Mouse (Mus musculus) lung, postnatal 0 days (tissue): Measurements from ENCODE around the gene Cldn3. TPM values are rescaled to one million over a fixed set of nuclear protein-coding genes. Genes with fewer than 3 reads are reported as not detected.

Experiments
- ATAC-seq: fragments of 200-750 bp; cut with Nextera tagmentation; 2 replicates; pipeline ENCODE4 v1.8.0; 2017; ENCODE audit warnings: moderate library complexity
- DNase-seq: peaks from one replicate; pipeline ENCODE4 v3.0.0-alpha.2; 2016; ENCODE audit warnings: low spot score
- H3K27ac ChIP-seq: fragments of 300-500 bp; sonication (generic); 2 replicates; pipeline ENCODE4 v1.5.1; 2014; ENCODE audit warnings: antibody characterized with exemption, mild to moderate bottlenecking, low read length, mixed read lengths
- H3K27me3 ChIP-seq: fragments of 300-500 bp; sonication (generic); replicated peaks from 2 replicates; pipeline ENCODE4 v1.6.1; 2014; ENCODE audit warnings: low read length, mixed read lengths; ENCODE audit not compliant: insufficient read depth
- H3K36me3 ChIP-seq: fragments of 300-500 bp; sonication (generic); 2 replicates; pipeline ENCODE4 v1.6.1; 2014; ENCODE audit warnings: low read length, mixed read lengths; ENCODE audit not compliant: insufficient read depth
- H3K4me1 ChIP-seq: fragments of 300-500 bp; sonication (generic); 2 replicates; pipeline ENCODE4 v1.6.1; 2014; ENCODE audit warnings: antibody characterized with exemption, low read depth, low read length, mixed read lengths; ENCODE audit not compliant: insufficient read depth
- H3K4me2 ChIP-seq: fragments of 300-500 bp; sonication (generic); replicated peaks from 2 replicates; pipeline ENCODE4 v1.6.1; 2014; ENCODE audit warnings: low read depth, mild to moderate bottlenecking, low read length, moderate library complexity, mixed read lengths
- H3K4me3 ChIP-seq: fragments of 300-500 bp; sonication (generic); 2 replicates; pipeline ENCODE4 v1.5.1; 2014; ENCODE audit warnings: low read depth, low read length
- H3K9ac ChIP-seq: fragments of 300-500 bp; sonication (generic); replicated peaks from 2 replicates; pipeline ENCODE4 v1.6.1; 2014; ENCODE audit warnings: low read depth, mild to moderate bottlenecking
- H3K9me3 ChIP-seq: fragments of 300-500 bp; sonication (generic); 2 replicates; pipeline ENCODE4 v1.6.1; 2016; ENCODE audit warnings: low read length, mixed read lengths
- CTCF ChIP-seq: IDR thresholded peaks from 2 replicates; pipeline ENCODE4 v1.5.1; 2016; ENCODE audit warnings: antibody characterized with exemption, mild to moderate bottlenecking
- EP300 ChIP-seq: IDR thresholded peaks from 2 replicates; pipeline ENCODE4 v1.6.1; 2016; ENCODE audit warnings: antibody characterized with exemption, mild to moderate bottlenecking, control low read depth
- WGBS: fragments of 180-500 bp; shearing (Covaris S2); extraction: QIAGEN DNeasy Blood & Tissue Kit; methylation state at CpG from one replicate; pipeline ENCODE4 v1.1.7; 2014; 5-methylcytosine and 5-hydroxymethylcytosine counted together
- polyA plus RNA-seq: library from polyadenylated mRNA; unstranded; fragments of >200 nt; fragmentation: Nextera tagmentation; extraction: Ambion mirVana; gene quantifications from 2 replicates; pipeline ENCODE4 v1.2.1, GENCODE M21; 2015

The Cldn3 gene
- polyA plus RNA-seq, 1 experiment from 2014 or later, result 583 TPM

GRCm38 (mm10) chr5:134944179-134944578 is 41.8 kb upstream of the Cldn3 start:
- WGBS, result 47% methylated on average over 5 of the region's 5 CpGs
- TF ChIP-seq EP300 (peak; percentile 76), CTCF (no peak)
- no peaks in the 10 kb centered on the region for H3K27me3 ChIP-seq
- no peak overlapping the region for H3K4me3 ChIP-seq
- H3K9ac ChIP-seq, result no peak overlapping the region
- ATAC-seq, result peak; percentile 57
- H3K9me3 ChIP-seq, result no peaks in the 10 kb centered on the region
- H3K4me1 ChIP-seq, result peaks cover 9% of the 10 kb centered on the region; the same call in 1 of the 2 replicates
- H3K4me2 ChIP-seq, result no peak overlapping the region
- peak; percentile 62 for DNase-seq
- H3K27ac ChIP-seq, result peak overlapping the region; percentile 80; the same call in 1 of the 2 replicates
- no peaks in the 10 kb centered on the region for H3K36me3 ChIP-seq

DNA sequence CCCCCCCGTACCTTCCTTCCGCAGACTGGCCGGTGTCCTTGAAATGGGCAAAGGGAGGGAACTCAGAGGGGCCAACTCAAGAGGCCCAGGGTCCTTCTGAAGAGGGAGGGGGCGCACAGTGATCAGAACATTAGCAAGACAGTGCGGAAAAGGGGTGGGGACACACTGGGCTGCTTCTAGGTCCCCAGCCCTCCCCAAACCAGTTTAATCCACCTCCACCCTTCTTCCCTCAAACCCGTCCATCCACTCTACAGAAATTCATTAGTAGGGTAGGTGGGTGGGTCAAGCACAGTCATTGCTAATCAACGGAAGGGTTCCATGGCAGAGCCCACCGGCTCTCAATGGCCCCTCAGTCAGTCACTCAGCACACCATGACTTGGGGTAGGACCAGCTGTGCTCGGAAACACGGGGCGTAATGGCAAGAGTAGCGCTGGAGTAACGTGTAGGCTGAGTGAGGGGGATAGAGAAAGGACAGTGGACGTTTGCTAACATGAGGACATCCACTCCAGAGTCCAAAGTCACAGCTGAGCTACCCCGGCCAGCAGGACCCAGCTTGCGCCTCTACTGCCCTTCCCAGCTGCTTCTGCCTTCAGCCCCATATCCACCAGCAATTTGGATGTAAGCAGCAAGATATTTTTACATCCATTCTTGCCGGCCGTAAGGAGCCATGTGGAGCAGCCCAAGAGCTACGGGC is 40.6 kb upstream of the Cldn3 start:
- H3K4me3 ChIP-seq, result peak overlapping the region; percentile 40
- H3K9ac ChIP-seq, result peak overlapping the region; percentile 46
- H3K27ac ChIP-seq, result peak overlapping the region; percentile 80
- peak overlapping the region; percentile 50 for H3K4me2 ChIP-seq
- H3K27me3 ChIP-seq, result no peaks in the 10 kb centered on the region
- peaks cover 9% of the 10 kb centered on the region; the same call in 1 of the 2 replicates for H3K4me1 ChIP-seq
- no peak for DNase-seq
- no peak for ATAC-seq
- H3K36me3 ChIP-seq, result no peaks in the 10 kb centered on the region
- no peaks in the 10 kb centered on the region for H3K9me3 ChIP-seq
- TF ChIP-seq CTCF (no peak), EP300 (no peak)
- WGBS, result 42% methylated on average over 16 of the region's 19 CpGs

DNA sequence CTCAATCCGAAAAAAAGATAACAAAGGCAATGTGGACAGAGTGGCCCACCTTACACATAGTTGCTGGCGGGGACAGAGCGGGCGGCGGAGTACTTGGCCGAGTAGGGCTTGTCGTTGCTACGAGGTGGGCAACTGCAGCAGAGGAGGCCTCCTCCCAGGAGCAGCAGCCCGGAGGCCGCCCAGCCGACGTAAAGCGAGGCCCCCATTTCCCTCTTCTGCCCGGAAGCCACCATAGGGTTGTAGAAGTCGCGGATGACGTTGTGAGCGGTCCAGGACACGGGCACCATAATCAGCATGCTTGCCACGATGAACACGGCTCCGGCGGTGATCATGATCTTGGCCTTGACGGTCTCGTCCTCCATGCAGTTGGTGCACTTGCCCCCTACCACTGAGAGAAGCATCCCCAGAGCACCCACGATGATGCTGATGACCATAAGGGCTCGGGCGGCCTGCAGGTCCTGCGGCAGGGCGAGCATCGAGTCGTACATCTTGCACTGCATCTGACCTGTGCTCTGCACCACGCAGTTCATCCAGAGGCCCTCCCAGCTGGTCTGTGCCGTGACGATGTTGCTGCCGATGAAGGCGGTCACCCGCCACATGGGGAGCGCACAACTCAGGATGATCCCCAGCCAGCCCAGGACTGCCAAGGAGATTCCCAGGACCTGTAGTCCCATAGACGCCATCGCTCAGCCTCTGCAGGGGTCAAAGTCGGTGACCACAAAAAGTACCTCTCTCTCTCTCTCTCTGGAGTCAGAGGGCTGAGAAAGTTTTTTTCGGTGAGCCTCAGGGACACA is 39.8 kb upstream of the Cldn3 start:
- no peaks in the 10 kb centered on the region for H3K36me3 ChIP-seq
- H3K9ac ChIP-seq, result peak overlapping the region; percentile 46
- peak overlapping the region; percentile 50 for H3K4me2 ChIP-seq
- H3K4me1 ChIP-seq, result peaks cover 11% of the 10 kb centered on the region
- no peaks in the 10 kb centered on the region for H3K9me3 ChIP-seq
- no peak for DNase-seq
- ATAC-seq, result peak; percentile 5; the same call in 1 of the 2 replicates
- TF ChIP-seq CTCF (no peak), EP300 (no peak)
- no peaks in the 10 kb centered on the region for H3K27me3 ChIP-seq
- H3K27ac ChIP-seq, result peak overlapping the region; percentile 80
- 29% methylated on average over 43 of the region's 43 CpGs for WGBS
- peak overlapping the region; percentile 40 for H3K4me3 ChIP-seq

- ATAC-seq, result peak; percentile 72
Measured at GRCm38 (mm10) chr5:134946857-134947255, 39.2 kb upstream of the Cldn3 start, which contains the start of gene Cldn4. Gene Cldn4, minus strand, starts transcription at chr5:134946934.

DNA sequence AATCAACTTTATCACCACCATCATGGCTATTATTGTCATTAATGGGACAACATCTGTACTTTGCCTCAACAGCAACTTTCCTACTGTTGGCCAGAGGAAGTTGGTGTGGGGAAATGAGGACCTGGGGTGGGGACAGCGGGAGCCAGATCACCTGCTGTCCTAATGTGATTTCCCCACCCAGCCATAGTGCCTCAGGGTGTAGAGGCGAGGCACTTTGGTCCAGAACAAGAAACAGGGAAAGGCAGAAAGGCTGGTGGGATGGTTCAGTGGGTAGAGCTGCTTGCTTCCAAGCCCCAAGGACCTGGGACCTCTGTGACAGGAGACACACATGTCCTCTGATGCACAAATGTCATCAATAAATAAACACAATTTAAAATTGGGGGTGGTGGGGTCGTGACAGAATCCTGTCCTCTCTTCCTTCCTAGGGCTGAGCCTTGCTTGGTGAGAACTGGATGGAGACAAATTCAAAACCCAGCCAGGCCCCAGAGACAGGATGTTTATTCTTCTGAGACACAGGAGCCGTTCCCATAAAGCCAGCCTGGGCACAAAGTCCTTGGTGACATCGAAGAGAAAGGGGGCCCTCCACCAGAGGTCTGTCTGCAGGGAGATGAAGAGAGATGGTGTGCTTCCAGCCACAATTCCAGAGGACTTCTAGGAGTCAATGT is 38.5 kb upstream of the Cldn3 start:
- ATAC-seq (peak; percentile 16; the same call in 1 of the 2 replicates), DNase-seq (peak; percentile 59)
- peak overlapping the region; percentile 81 for H3K27ac ChIP-seq
- peaks cover 17% of the 10 kb centered on the region for H3K4me1 ChIP-seq
- TF ChIP-seq CTCF, result no peak
- TF ChIP-seq EP300, result 0 out of 2 replicates have a peak, but pooled peaks have one; percentile 28
- no peak overlapping the region for H3K4me3 ChIP-seq
- no peak overlapping the region; the same call in 1 of the 2 replicates for H3K4me2 ChIP-seq
- no peaks in the 10 kb centered on the region for H3K9me3 ChIP-seq
- no peak overlapping the region for H3K9ac ChIP-seq
- 28% methylated on average over 5 of the region's 5 CpGs for WGBS
- H3K36me3 ChIP-seq, result no peaks in the 10 kb centered on the region
- H3K27me3 ChIP-seq, result no peaks in the 10 kb centered on the region

More at GRCm38 (mm10) chr5:134946857-134947255, 39.2 kb upstream of the Cldn3 start, which contains the start of gene Cldn4:
- no peaks in the 10 kb centered on the region for H3K36me3 ChIP-seq
- peaks cover 16% of the 10 kb centered on the region for H3K4me1 ChIP-seq
- no peaks in the 10 kb centered on the region for H3K27me3 ChIP-seq
- TF ChIP-seq CTCF, result no peak
- peak; percentile 45 for TF ChIP-seq EP300
- WGBS, result 29% methylated on average over 11 of the region's 11 CpGs
- peak; percentile 93 for DNase-seq
- H3K9me3 ChIP-seq, result no peaks in the 10 kb centered on the region
- peak within 1 kb of the TSS; percentile 46 for H3K9ac ChIP-seq
- peak within 1 kb of the TSS; percentile 40 for H3K4me3 ChIP-seq
- peak within 1 kb of the TSS; percentile 50 for H3K4me2 ChIP-seq
- peak within 1 kb of the TSS; percentile 81 for H3K27ac ChIP-seq

DNA sequence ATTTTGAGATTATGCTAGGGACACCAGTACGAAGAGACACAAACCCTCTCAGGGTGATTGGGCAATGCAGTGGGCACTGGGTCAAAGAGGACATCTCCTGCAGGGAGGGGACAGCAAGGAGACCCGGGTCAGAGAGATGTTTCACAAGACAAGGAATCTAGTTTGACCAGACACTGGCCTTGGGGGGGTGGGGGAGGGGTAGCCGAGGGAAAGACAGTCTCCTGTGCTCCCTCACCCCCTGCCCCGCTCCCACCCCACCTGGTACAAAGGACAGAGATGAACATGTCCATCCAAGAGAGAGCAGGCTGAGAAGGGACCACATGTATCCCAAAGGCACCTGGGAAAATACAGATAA is 38.0 kb upstream of the Cldn3 start:
- Histone ChIP-seq H3K4me1 (peaks cover 17% of the 10 kb centered on the region), H3K4me3 (no peak overlapping the region), H3K9ac (no peak overlapping the region), H3K27me3 (no peaks in the 10 kb centered on the region), H3K27ac (peak overlapping the region; percentile 81), H3K4me2 (no peak overlapping the region), H3K36me3 (no peaks in the 10 kb centered on the region), H3K9me3 (no peaks in the 10 kb centered on the region)
- no peak for DNase-seq
- 31% methylated on average over 4 of the region's 4 CpGs for WGBS
- TF ChIP-seq CTCF, result no peak
- no peak for TF ChIP-seq EP300
- no peak for ATAC-seq
